Mouse (Mus musculus) liver, embryonic 14.5 days (tissue): Measurements from ENCODE around the gene Cobll1.

Source experiments
- CTCF ChIP-seq: IDR thresholded peaks from 2 replicates; pipeline ENCODE4 v1.5.1; 2016; ENCODE audit warnings: antibody characterized with exemption, low read depth, control low read depth
- EP300 ChIP-seq: IDR thresholded peaks from 2 replicates; pipeline ENCODE4 v1.6.1; 2016; ENCODE audit warnings: antibody characterized with exemption, low read depth

- no peak for TF ChIP-seq CTCF
- no peak for TF ChIP-seq EP300
Observed at GRCm38 (mm10) chr2:65219375-65220135, 19.6 kb downstream of the Cobll1 start.
